Mouse (Mus musculus): ENCODE data around the gene Rps4x.

DNA sequence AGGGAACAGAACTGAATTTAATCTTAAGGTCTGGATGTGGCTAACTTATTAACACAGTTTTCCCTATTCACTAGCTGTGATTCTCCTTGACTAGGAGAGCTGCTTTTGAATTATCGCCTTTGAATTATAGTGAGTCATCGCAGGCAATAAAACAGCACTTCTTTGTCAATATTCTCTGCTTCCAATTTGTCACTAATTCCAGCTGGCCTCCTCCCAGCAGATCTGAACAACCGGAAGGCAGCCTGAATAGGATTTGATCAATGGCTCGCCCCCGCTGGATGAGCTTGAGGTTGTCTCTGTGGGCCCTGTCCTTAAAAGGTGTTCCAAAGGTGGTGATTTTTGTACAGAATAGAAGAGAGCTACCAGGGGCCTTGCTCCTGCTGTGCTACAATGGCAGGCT is 22.7 kb downstream of the Rps4x start:
- TF ChIP-seq CTCF (IDR thresholded peaks at IDR 0.05) (no peak), EP300 (IDR thresholded peaks at IDR 0.05) (no peak)

All from lung, postnatal 0 days (tissue).